Mouse (Mus musculus) testis, adult 2 months (tissue): Measurements from ENCODE around the gene Rhod.

Source experiments
- CTCF ChIP-seq: fragments of 200-500 bp; IDR thresholded peaks from 2 replicates; pipeline ENCODE4 v1.5.1; 2012; ENCODE audit warnings: low read depth, mild to moderate bottlenecking, inconsistent platforms, low read length, moderate library complexity; ENCODE audit not compliant: control insufficient read depth, insufficient read depth, insufficient replicate concordance
- POLR2A ChIP-seq: fragments of 200-500 bp; IDR thresholded peaks from 2 replicates; pipeline ENCODE4 v1.6.1; 2012; ENCODE audit warnings: low read depth, mild to moderate bottlenecking, inconsistent platforms, low read length, moderate library complexity; ENCODE audit not compliant: control insufficient read depth

- TF ChIP-seq POLR2A, result no peak
- TF ChIP-seq CTCF, result no peak
Measured at GRCm38 (mm10) chr19:4434999-4435398, 4.2 kb downstream of the Rhod start.
